Mouse (Mus musculus) testis, adult 2 months (tissue): ENCODE measurements at regions not wholly inside any gene's neighbourhood (a gene's known extent, or its start where the extent isn't known, plus 50 kb on each side); places are given as distances from the start of the nearest gene placed in this dataset.

ENCODE experiments used
- H3K27ac ChIP-seq: fragments of 200-500 bp; 2 replicates; pipeline ENCODE4 v1.5.1; 2012; ENCODE audit warnings: low read depth, low read length; ENCODE audit not compliant: control insufficient read depth, insufficient read depth
- H3K27me3 ChIP-seq: fragments of 200-500 bp; 2 replicates; pipeline ENCODE4 v1.6.1; 2012; ENCODE audit warnings: mild to moderate bottlenecking, low read length, moderate library complexity; ENCODE audit not compliant: control insufficient read depth, insufficient read depth
- H3K36me3 ChIP-seq: fragments of 200-500 bp; 2 replicates; pipeline ENCODE4 v1.6.1; 2012; ENCODE audit warnings: mild to moderate bottlenecking, low read length; ENCODE audit not compliant: control insufficient read depth, insufficient read depth
- H3K4me1 ChIP-seq: fragments of 200-500 bp; 2 replicates; pipeline ENCODE4 v1.6.1; 2012; ENCODE audit warnings: low read length; ENCODE audit not compliant: control insufficient read depth, insufficient read depth
- H3K4me3 ChIP-seq: fragments of 200-500 bp; 2 replicates; pipeline ENCODE4 v1.5.1; 2012; ENCODE audit warnings: low read depth, mild to moderate bottlenecking, low read length, moderate library complexity, mixed read lengths; ENCODE audit not compliant: control insufficient read depth
- CTCF ChIP-seq: fragments of 200-500 bp; IDR thresholded peaks from 2 replicates; pipeline ENCODE4 v1.5.1; 2012; ENCODE audit warnings: low read depth, mild to moderate bottlenecking, inconsistent platforms, low read length, moderate library complexity; ENCODE audit not compliant: control insufficient read depth, insufficient read depth, insufficient replicate concordance
- POLR2A ChIP-seq: fragments of 200-500 bp; IDR thresholded peaks from 2 replicates; pipeline ENCODE4 v1.6.1; 2012; ENCODE audit warnings: low read depth, mild to moderate bottlenecking, inconsistent platforms, low read length, moderate library complexity; ENCODE audit not compliant: control insufficient read depth

DNA sequence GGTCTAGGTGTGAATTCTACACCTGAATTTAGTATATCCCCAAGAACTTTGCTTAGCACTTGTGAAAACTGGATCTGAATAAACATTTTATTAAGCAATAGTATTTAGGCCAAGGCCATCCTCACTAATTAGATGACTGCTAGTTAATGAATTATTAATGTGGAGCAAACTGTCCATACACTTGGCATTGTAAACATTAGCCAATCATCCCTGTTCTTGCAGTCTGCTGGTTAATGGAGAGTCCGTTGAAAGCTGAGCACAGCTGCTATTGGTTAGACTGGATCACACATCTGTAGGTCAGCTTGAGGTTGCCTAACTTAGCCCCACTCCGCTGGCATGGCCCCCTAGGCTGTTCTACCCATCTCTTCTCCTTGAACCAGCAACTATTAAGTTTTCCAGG is 826.2 kb upstream of the 4930452B06Rik start:
- TF ChIP-seq CTCF (no peak), POLR2A (no peak)

DNA sequence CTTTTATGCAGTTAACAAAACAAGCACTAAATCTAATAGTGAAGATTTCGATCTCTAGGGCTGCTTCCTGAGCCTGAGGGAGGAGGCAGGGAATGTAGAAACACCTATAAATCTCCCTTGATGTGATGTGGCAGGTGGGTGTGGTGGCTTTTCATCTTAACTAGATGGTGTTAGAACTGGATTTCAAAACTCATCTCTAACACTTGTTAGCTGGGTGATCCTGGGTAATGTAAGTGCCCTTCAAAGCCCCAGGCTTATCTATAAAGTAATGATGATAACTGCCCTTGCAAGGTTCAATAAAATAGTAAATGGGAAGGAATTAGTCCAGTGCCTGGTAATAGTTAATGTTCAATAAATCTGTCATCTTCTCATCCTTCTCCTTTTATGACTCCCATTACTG is 822.5 kb upstream of the 4930452B06Rik start:
- Histone ChIP-seq H3K27me3 (no peaks in the 10 kb centered on the region), H3K36me3 (no peaks in the 10 kb centered on the region), H3K4me1 (no peaks in the 10 kb centered on the region), H3K4me3 (no peak overlapping the region), H3K27ac (no peak overlapping the region)
- TF ChIP-seq POLR2A (no peak), CTCF (no peak)

More for the DNA sequence above, 826.2 kb upstream of the 4930452B06Rik start:
- H3K36me3 ChIP-seq: no peaks in the 10 kb centered on the region
- H3K4me1 ChIP-seq: no peaks in the 10 kb centered on the region
- no peaks in the 10 kb centered on the region for H3K27me3 ChIP-seq
- no peak overlapping the region for H3K27ac ChIP-seq
- H3K4me3 ChIP-seq: no peak overlapping the region

DNA sequence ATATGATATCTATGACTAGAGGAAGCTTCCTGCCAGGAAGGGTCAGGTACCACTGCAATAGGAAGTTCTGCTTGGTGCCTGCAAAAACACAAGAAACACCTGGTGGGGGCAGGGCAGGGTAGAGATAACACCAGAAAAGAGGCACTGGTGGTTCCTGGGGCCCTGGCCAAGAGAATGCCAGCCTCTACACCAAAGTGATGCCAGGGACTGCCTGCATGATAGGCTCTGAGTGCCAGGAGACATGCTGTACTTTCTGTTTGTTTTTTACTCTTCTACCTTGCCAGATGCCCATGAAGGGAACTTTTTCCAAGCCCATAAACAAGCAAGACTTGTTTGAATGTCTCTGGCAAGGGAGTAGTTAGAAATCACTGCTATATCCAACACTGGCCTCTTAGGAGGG is 812.9 kb upstream of the 4930452B06Rik start:
- no peaks in the 10 kb centered on the region for H3K4me1 ChIP-seq
- H3K36me3 ChIP-seq: no peaks in the 10 kb centered on the region
- no peak overlapping the region for H3K4me3 ChIP-seq
- TF ChIP-seq POLR2A (no peak), CTCF (no peak)
- no peaks in the 10 kb centered on the region for H3K27me3 ChIP-seq
- H3K27ac ChIP-seq: no peak overlapping the region

- TF ChIP-seq CTCF (no peak), POLR2A (no peak)
- H3K4me3 ChIP-seq: no peak overlapping the region
- no peaks in the 10 kb centered on the region for H3K4me1 ChIP-seq
- no peak overlapping the region for H3K27ac ChIP-seq
- no peaks in the 10 kb centered on the region for H3K36me3 ChIP-seq
- H3K27me3 ChIP-seq: no peaks in the 10 kb centered on the region
Measured at GRCm38 (mm10) chr14:9475169-9475568, 809.1 kb upstream of the 4930452B06Rik start.

DNA sequence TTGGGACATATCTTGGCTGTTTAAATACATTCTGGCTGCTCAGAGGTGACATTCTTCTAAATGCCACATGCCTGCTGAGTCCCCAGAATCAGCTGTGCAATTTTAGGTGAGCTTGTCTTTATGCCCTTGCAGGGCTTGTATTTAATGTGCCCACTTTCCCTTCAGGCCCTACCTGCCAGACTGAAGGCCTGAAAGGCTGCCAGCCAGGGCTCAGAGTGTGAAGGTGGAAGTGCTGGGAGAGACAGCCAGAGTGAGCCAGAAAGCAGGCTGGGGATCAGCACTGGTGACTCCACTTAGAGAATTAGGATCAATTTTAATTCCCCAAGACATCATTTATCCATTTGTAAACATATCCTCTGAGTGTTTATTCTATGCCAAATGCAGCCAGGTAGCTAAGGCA is 803.6 kb upstream of the 4930452B06Rik start:
- no peak for TF ChIP-seq POLR2A
- TF ChIP-seq CTCF: no peak
- Histone ChIP-seq H3K4me3 (no peak overlapping the region), H3K36me3 (no peaks in the 10 kb centered on the region)

GRCm38 (mm10) chr14:9468654-9469053 is 802.6 kb upstream of the 4930452B06Rik start:
- no peaks in the 10 kb centered on the region for H3K36me3 ChIP-seq
- no peak for TF ChIP-seq POLR2A
- no peak for TF ChIP-seq CTCF
- no peak overlapping the region for H3K27ac ChIP-seq
- no peaks in the 10 kb centered on the region for H3K4me1 ChIP-seq
- no peak overlapping the region for H3K4me3 ChIP-seq
- H3K27me3 ChIP-seq: no peaks in the 10 kb centered on the region

More for the DNA sequence above, 803.6 kb upstream of the 4930452B06Rik start:
- H3K27me3 ChIP-seq: no peaks in the 10 kb centered on the region
- H3K27ac ChIP-seq: no peak overlapping the region
- no peaks in the 10 kb centered on the region for H3K4me1 ChIP-seq

DNA sequence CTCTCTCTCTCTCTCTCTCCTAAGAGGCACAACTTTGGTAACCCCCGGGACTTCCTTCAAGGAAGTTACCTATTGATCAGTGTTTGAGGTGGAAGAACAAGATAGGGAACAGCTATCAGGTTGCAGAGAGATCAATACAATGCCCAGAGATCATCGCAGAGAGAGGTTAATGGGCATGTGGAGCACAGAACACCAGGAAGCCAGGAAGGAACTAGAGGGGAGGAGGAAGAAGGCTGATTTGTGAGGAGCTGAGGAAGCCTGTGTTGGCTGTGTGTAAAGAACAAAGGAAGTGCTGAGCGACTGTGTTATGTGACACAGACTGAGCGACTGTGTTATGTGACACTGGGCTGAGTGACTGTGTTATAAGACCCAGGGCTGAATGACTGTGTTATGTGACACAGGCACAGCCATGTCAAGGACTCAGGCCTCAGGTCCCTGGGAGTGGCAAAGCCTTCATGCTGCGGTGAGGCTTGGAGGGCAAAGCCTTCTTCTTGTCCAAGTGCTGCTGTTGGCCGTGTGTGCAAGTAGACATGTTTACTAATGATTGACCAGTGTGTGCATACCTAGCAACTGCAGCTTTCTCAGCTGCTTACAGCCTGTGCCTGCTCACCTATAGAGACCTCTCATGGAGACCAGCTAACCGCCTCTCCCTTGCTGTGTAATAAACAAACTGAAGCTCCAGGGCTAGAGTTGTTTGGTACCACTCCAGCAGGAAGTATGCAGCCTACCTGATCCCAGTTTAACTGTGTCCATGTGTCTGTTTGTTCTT is 801.8 kb upstream of the 4930452B06Rik start:
- H3K27ac ChIP-seq: no peak overlapping the region
- no peaks in the 10 kb centered on the region for H3K4me1 ChIP-seq
- no peaks in the 10 kb centered on the region for H3K36me3 ChIP-seq
- TF ChIP-seq POLR2A: no peak
- no peak for TF ChIP-seq CTCF
- H3K27me3 ChIP-seq: no peaks in the 10 kb centered on the region
- no peak overlapping the region for H3K4me3 ChIP-seq

GRCm38 (mm10) chr14:9460006-9460405 is 794.0 kb upstream of the 4930452B06Rik start:
- H3K27me3 ChIP-seq: no peaks in the 10 kb centered on the region
- H3K36me3 ChIP-seq: no peaks in the 10 kb centered on the region
- TF ChIP-seq CTCF: no peak
- no peak for TF ChIP-seq POLR2A
- H3K4me1 ChIP-seq: no peaks in the 10 kb centered on the region
- no peak overlapping the region for H3K27ac ChIP-seq
- no peak overlapping the region for H3K4me3 ChIP-seq
